Mouse (Mus musculus) embryonic facial prominence, embryonic 14.5 days (tissue): ENCODE data around the gene Zscan20. TPM values are rescaled to one million over a fixed set of nuclear protein-coding genes. Genes with fewer than 3 reads are reported as not detected.

Experiments used
- ATAC-seq: fragments of 200-750 bp; cut with Nextera tagmentation; 2 replicates; pipeline ENCODE4 v1.8.0; 2017; ENCODE audit warnings: low read depth, moderate number of reproducible peaks, moderate TSS enrichment
- DNase-seq: peaks from one replicate; pipeline ENCODE4 v3.0.0-alpha.2; 2015; ENCODE audit warnings: low spot score
- H3K27ac ChIP-seq: fragments of 300-500 bp; sonication (generic); replicated peaks from 2 replicates; pipeline ENCODE4 v1.5.1; 2014; ENCODE audit warnings: low read depth, mild to moderate bottlenecking, low read length, moderate library complexity
- H3K27me3 ChIP-seq: fragments of 300-500 bp; sonication (generic); replicated peaks from 2 replicates; pipeline ENCODE4 v1.6.1; 2014; ENCODE audit warnings: low read length; ENCODE audit not compliant: control insufficient read depth, insufficient read depth
- H3K36me3 ChIP-seq: fragments of 300-500 bp; sonication (generic); 2 replicates; pipeline ENCODE4 v1.6.1; 2014; ENCODE audit warnings: low read length, mixed read lengths; ENCODE audit not compliant: control insufficient read depth, insufficient read depth
- H3K4me1 ChIP-seq: fragments of 300-500 bp; sonication (generic); 2 replicates; pipeline ENCODE4 v1.6.1; 2014; ENCODE audit warnings: antibody characterized with exemption, low read length; ENCODE audit not compliant: control insufficient read depth, insufficient read depth
- H3K4me2 ChIP-seq: fragments of 300-500 bp; sonication (generic); 2 replicates; pipeline ENCODE4 v1.6.1; 2014; ENCODE audit warnings: low read depth, mild to moderate bottlenecking, low read length, moderate library complexity, mixed read lengths
- H3K4me3 ChIP-seq: fragments of 300-500 bp; sonication (generic); 2 replicates; pipeline ENCODE4 v1.5.1; 2014; ENCODE audit warnings: low read depth, mild to moderate bottlenecking, low read length
- H3K9ac ChIP-seq: fragments of 300-500 bp; sonication (generic); 2 replicates; pipeline ENCODE4 v1.6.1; 2014; ENCODE audit warnings: low read depth, mild to moderate bottlenecking, low read length, moderate library complexity, mixed read lengths
- H3K9me3 ChIP-seq: fragments of 300-500 bp; sonication (generic); 2 replicates; pipeline ENCODE4 v1.6.1; 2016; ENCODE audit warnings: low read length; ENCODE audit not compliant: control insufficient read depth
- WGBS: fragments of 180-500 bp; shearing (Covaris S2); extraction: QIAGEN DNeasy Blood & Tissue Kit; methylation state at CpG from one replicate; pipeline ENCODE4 v1.1.7; 2014; 5-methylcytosine and 5-hydroxymethylcytosine counted together
- polyA plus RNA-seq: library from polyadenylated mRNA; unstranded; fragments of >200 nt; fragmentation: Nextera tagmentation; extraction: Ambion mirVana; gene quantifications from 2 replicates; pipeline ENCODE4 v1.2.1, GENCODE M21; 2014

Gene Zscan20
- 2.0 and 2.7 TPM in 2 replicates for polyA plus RNA-seq

DNA sequence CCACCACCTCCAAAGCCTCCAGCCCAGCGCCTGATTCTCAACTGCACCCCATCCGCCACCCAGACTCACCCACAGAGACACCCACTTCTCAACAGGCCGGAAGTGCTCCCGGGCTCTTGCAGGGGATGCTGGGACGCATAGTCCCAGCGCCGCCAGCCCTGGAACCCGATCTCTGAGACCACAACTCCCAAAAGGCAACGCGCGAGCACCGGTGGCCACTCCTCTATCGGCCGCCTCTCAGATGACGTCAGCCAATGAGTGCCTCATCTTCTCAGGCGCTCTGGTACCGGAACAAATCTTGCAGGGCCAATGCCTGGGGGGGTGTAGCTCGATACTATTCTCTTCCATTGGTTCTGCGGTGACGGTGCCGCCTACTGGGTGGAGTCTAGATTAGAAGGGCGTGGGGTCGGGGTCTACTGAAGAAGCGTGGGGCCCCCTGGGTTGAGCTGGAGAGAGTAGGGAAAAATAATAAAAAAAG, at the start of gene Zscan20:
Zscan20 (minus strand) TSS at position 174 of the 478 bp plus-strand sequence.
- H3K4me3 ChIP-seq = peak within 1 kb of the TSS; percentile 63

DNA sequence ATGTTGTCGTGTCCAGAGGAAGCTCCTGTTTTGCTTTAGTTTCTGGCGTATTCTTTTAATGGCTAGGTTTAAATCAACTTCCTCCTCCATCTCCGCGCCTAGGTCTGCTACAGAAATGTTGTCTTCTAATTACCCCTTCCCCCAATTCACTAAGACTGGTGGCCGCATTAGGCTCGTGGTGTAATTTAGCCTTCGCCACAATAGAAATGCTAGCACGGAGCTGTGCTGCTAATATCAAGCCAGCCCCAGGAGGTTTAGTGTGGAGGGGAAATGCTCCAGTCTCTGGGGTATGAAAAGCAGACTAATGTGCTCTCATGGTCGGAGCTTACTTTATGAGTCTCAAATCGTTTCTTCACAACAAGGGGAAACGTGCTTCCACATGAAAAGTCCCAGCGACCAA, 45.5 kb upstream of the Zscan20 start:
- Histone ChIP-seq H3K9ac (peak overlapping the region; percentile 75), H3K27ac (peak overlapping the region; percentile 61), H3K36me3 (no peaks in the 10 kb centered on the region), H3K4me1 (0 out of 2 replicates have a peak, but pooled peaks cover 8% of the 10 kb centered on the region), H3K9me3 (no peaks in the 10 kb centered on the region), H3K27me3 (0 out of 2 replicates have a peak, but pooled peaks cover 3% of the 10 kb centered on the region), H3K4me2 (peak overlapping the region; percentile 88), H3K4me3 (peak overlapping the region; percentile 71)
- DNase-seq (no peak), ATAC-seq (no peak)
- WGBS = 9% methylated on average over 12 of the region's 12 CpGs

More for the DNA sequence above, at the start of gene Zscan20:
- ATAC-seq (peak; percentile 97), DNase-seq (peak; percentile 100)
- no peaks in the 10 kb centered on the region for H3K36me3 ChIP-seq
- H3K27me3 ChIP-seq = no peaks in the 10 kb centered on the region
- peak within 1 kb of the TSS; percentile 68 for H3K9ac ChIP-seq
- peaks cover 6% of the 10 kb centered on the region for H3K4me1 ChIP-seq
- H3K4me2 ChIP-seq = peak within 1 kb of the TSS; percentile 80
- H3K9me3 ChIP-seq = no peaks in the 10 kb centered on the region
- WGBS = 0% methylated on average over 21 of the region's 24 CpGs
- no peak within 1 kb of the TSS; the same call in 1 of the 2 replicates for H3K27ac ChIP-seq

DNA sequence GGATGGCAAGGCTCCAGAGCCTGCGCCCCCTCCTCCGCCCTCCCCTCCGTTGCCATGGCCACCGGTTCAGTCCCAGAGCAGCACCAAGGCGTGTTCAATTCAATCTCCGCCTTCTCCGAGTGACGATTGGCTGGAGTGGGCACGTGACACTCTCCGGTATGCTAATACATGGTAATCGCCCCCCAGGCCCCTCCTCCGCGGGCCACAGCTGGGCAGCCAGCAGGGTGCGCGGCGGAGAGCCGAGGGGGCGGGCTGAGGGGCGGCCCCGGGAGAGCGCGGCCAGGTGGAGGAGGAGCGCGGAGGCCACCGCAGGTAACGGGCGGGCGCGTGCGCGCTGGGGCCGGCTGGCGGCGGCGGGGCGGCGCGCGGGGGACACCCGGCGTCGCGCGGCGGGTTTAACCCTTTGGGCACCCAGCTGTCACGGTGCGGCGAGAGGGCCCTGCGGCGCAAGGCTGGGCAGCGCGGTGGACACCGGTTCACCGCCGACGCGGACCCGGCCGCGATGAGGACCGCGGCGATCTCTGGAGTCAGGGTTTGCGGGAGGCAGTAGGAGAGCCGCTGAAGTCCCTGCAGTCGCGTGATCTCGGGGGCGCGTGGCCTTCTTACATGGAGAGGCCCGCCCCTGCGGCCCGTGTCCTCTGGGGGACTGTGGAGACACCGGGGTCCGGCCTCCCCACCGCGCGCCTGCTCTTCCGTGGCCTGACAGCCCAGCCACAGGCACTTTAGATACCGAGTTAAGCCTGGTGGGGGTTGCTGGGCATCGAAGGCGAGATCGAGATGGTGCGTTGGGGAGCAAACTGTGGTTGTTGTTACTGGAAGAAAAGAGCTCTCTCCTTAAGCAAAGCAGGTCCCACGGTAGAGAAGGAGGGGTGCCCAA, 44.8 kb upstream of the Zscan20 start, which contains the start of gene Phc2:
Phc2 (plus strand) TSS at position 198 of the 877 bp plus-strand sequence.
- DNase-seq (peak; percentile 98), ATAC-seq (peak; percentile 96)
- H3K4me2 ChIP-seq = peak within 1 kb of the TSS; percentile 88
- H3K27me3 ChIP-seq = 0 out of 2 replicates have a peak, but pooled peaks cover 3% of the 10 kb centered on the region
- no peaks in the 10 kb centered on the region for H3K9me3 ChIP-seq
- H3K4me3 ChIP-seq = peak within 1 kb of the TSS; percentile 71
- H3K9ac ChIP-seq = peak within 1 kb of the TSS; percentile 75
- H3K27ac ChIP-seq = peak within 1 kb of the TSS; percentile 61
- under 1% methylated on average over 38 of the region's 85 CpGs for WGBS
- H3K36me3 ChIP-seq = no peaks in the 10 kb centered on the region
- H3K4me1 ChIP-seq = 0 out of 2 replicates have a peak, but pooled peaks cover 8% of the 10 kb centered on the region

DNA sequence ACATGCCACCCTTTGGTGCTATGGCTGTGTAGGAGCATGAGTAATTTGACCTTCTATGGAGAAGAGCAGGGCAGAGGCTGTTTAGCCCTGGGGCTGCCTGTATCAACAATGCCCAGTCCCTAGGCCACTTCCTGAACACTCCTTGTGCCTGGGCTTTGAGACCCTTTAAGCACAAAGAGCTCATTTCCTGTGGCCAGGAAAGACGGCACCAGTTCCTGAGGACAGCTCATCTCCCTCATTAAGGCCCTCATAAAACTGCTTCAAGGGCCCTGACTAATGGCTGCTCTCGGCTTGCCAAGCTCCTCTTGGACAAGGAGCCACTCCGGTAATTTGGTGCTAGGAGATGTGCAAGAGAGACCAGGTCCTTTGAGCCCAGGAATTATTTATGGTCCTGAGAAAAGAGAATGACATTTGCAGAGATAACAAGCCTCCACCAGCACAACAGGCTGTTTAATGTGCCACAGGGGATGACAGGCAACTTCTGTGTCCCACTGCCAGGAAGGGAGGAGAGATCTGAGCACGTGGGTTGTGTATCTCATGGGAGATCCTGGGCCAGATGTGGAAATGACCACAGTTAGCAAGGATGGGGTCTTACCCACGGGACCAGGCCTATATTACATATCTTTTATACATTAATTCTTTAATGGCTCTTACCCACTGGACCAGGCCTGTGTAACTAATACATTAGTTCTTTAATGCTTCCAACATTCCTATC, 42.8 kb upstream of the Zscan20 start:
- no peak overlapping the region for H3K4me2 ChIP-seq
- H3K27me3 ChIP-seq = 0 out of 2 replicates have a peak, but pooled peaks cover 3% of the 10 kb centered on the region
- DNase-seq = no peak
- no peaks in the 10 kb centered on the region for H3K36me3 ChIP-seq
- H3K4me1 ChIP-seq = 0 out of 2 replicates have a peak, but pooled peaks cover 8% of the 10 kb centered on the region
- no peak overlapping the region for H3K27ac ChIP-seq
- WGBS = 41% methylated on average over 5 of the region's 5 CpGs
- no peak for ATAC-seq
- H3K4me3 ChIP-seq = no peak overlapping the region
- H3K9ac ChIP-seq = no peak overlapping the region
- H3K9me3 ChIP-seq = no peaks in the 10 kb centered on the region

DNA sequence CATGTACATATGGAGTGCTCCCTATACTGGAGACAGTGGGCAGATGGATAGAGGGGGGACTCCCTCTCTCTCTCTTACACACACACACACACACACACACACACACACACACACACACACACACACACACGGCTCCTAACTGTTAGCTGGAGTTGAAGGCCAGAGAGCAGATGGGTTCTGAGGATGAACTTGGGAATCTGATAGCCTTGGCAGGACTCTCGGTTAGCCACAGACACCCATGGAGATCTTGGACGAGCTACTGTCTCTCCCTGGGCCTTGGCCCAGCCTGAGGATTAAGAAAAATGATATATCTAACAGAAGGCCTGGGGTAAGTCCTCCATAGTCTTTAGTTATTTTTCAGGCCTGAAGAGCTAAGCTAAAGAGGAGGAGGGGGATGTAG, 41.6 kb upstream of the Zscan20 start:
- no peak overlapping the region for H3K4me2 ChIP-seq
- ATAC-seq (no peak), DNase-seq (peak; percentile 45)
- 39% methylated on average over 3 of the region's 3 CpGs for WGBS
- H3K4me1 ChIP-seq = peaks cover 12% of the 10 kb centered on the region; the same call in 1 of the 2 replicates
- no peak overlapping the region for H3K9ac ChIP-seq
- H3K27me3 ChIP-seq = no peaks in the 10 kb centered on the region
- H3K4me3 ChIP-seq = no peak overlapping the region
- H3K9me3 ChIP-seq = no peaks in the 10 kb centered on the region
- H3K36me3 ChIP-seq = no peaks in the 10 kb centered on the region
- no peak overlapping the region for H3K27ac ChIP-seq

DNA sequence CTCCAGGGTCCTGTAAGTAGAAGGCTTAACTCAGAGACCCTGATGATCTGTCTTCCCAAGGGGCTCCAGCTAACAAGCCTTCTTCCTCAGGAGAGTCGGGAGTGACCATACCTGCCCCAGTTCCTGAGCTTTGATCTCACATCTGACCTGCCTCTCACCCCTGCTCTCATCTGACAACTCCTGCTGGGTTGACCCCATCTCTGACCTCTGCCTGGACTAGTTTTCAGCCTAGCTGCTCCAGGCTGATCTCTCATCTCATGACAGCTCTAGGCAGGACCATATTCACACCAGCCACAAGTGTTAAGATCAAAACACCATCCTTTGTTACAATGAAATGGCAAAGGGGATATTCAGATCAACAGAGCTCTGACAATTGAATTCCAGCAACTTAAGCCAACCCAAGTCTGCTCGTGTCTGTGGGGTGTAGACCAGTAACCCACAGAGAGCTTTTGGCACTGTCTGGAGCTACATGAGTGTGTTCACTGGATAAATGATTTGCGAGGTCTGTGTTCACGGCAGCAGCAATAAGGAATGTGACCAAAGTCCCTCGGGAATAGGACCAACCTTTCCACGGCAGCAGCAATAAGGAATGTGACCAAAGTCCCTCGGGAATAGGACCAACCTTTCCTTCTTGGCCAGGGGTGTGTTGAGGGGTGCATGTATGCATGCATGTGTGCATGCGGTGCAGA, 38.8 kb upstream of the Zscan20 start:
- no peak overlapping the region for H3K4me2 ChIP-seq
- no peaks in the 10 kb centered on the region for H3K9me3 ChIP-seq
- ATAC-seq = no peak
- WGBS = 50% methylated on average over 8 of the region's 8 CpGs
- H3K9ac ChIP-seq = no peak overlapping the region
- H3K27ac ChIP-seq = no peak overlapping the region
- H3K36me3 ChIP-seq = no peaks in the 10 kb centered on the region
- H3K4me3 ChIP-seq = no peak overlapping the region
- no peaks in the 10 kb centered on the region for H3K27me3 ChIP-seq
- H3K4me1 ChIP-seq = peaks cover 19% of the 10 kb centered on the region
- no peak for DNase-seq

DNA sequence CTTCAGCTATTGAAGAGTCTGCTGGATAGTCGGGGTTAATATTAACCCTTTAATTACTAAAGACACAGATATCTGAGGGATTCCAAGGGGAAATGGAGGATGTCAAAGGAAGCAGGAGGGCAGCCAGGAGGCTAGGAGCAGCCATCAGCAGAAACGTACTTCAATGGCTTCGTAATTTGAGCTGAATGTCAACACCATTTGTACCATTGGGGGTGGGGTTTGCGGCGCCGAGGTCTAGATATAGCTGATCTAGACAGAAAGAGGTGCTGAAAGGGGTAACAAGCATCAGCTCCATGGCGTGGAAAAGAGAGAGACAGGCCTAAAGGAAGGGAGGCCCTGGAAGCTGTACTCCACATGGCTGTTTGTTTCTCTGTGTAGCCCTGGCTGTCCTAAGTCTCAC, 36.9 kb upstream of the Zscan20 start:
- Histone ChIP-seq H3K27ac (no peak overlapping the region), H3K9me3 (no peaks in the 10 kb centered on the region), H3K9ac (no peak overlapping the region), H3K4me2 (no peak overlapping the region), H3K4me3 (no peak overlapping the region), H3K27me3 (no peaks in the 10 kb centered on the region), H3K4me1 (peaks cover 19% of the 10 kb centered on the region), H3K36me3 (no peaks in the 10 kb centered on the region)
- DNase-seq (no peak), ATAC-seq (no peak)
- WGBS = 22% methylated on average over 7 of the region's 7 CpGs

DNA sequence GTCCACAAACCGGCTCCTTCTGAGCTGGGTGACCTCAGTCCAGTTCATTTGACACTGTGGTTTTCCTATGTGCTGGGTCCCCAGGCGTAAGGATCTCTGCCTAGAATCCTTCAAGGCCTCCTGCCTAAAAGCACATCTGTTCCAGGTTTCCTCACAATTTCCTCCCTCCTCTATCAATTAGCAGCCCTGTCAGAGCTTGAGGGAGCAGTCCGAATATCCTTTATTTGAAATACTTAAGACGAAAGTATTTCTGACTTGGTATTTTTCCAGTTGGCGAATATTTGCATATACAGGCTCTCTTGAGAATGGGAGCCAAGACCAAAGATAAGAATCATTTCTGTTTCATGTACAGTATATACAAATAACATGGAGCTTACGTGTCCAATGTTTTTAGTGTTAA, 36.0 kb upstream of the Zscan20 start:
- Histone ChIP-seq H3K4me2 (no peak overlapping the region), H3K4me1 (peaks cover 15% of the 10 kb centered on the region), H3K27me3 (no peaks in the 10 kb centered on the region), H3K9ac (no peak overlapping the region), H3K9me3 (no peaks in the 10 kb centered on the region), H3K27ac (no peak overlapping the region), H3K36me3 (no peaks in the 10 kb centered on the region), H3K4me3 (no peak overlapping the region)
- ATAC-seq = no peak
- peak; percentile 73 for DNase-seq
- 31% methylated on average over 6 of the region's 6 CpGs for WGBS
